Mouse (Mus musculus): ENCODE data around the gene Peg10. TPM values are rescaled to one million over a fixed set of nuclear protein-coding genes. Genes with fewer than 3 reads are reported as not detected.

The Peg10 gene
- polyA plus RNA-seq, 1 experiment from 2014 or later, result 14.8 TPM

GRCm38 (mm10) chr6:4740511-4740910 is 6.6 kb upstream of the Peg10 start:
- Histone ChIP-seq H3K27me3 (ENCODE audit: control insufficient read depth, insufficient read depth, low read length) (no peaks in the 10 kb centered on the region), H3K27ac (ENCODE audit: low read depth, low read length) (no peak overlapping the region), H3K9ac (ENCODE audit: low read length) (no peak overlapping the region), H3K4me3 (ENCODE audit: low read depth, low read length) (no peak overlapping the region), H3K36me3 (ENCODE audit: control insufficient read depth, insufficient read depth, low read length) (no peaks in the 10 kb centered on the region), H3K4me2 (ENCODE audit: low read depth) (no peak overlapping the region), H3K4me1 (ENCODE audit: control insufficient read depth, insufficient read depth, low read length) (peaks cover 17% of the 10 kb centered on the region), H3K9me3 (ENCODE audit: control insufficient read depth, low read length) (no peaks in the 10 kb centered on the region)
- peak; percentile 23 for DNase-seq (ENCODE audit: low spot score)
- ATAC-seq (ENCODE audit: insufficient read depth, low FRiP score, low TSS enrichment), result no peak
- 31% methylated on average over 6 of the region's 6 CpGs for WGBS

- 51% methylated on average over 22 of the region's 22 CpGs for WGBS
- DNase-seq (ENCODE audit: low spot score) (peak; percentile 33), ATAC-seq (ENCODE audit: insufficient read depth, low FRiP score, low TSS enrichment) (no peak)
- Histone ChIP-seq H3K9ac (ENCODE audit: low read length) (peak overlapping the region; percentile 76), H3K27ac (ENCODE audit: low read depth, low read length) (peak overlapping the region; percentile 77), H3K4me2 (ENCODE audit: low read depth) (peak overlapping the region; percentile 63), H3K4me3 (ENCODE audit: low read depth, low read length) (peak overlapping the region; percentile 54), H3K27me3 (ENCODE audit: control insufficient read depth, insufficient read depth, low read length) (no peaks in the 10 kb centered on the region), H3K36me3 (ENCODE audit: control insufficient read depth, insufficient read depth, low read length) (no peaks in the 10 kb centered on the region), H3K9me3 (ENCODE audit: control insufficient read depth, low read length) (peaks cover 7% of the 10 kb centered on the region; the same call in 1 of the 2 replicates), H3K4me1 (ENCODE audit: control insufficient read depth, insufficient read depth, low read length) (no peaks in the 10 kb centered on the region)
These were observed 940 bp upstream of the Peg10 start for GRCm38 (mm10) chr6:4746036-4746695.

GRCm38 (mm10) chr6:4747677-4748505 is 785 bp downstream of the Peg10 start:
- Histone ChIP-seq H3K4me1 (ENCODE audit: control insufficient read depth, insufficient read depth, low read length) (no peaks in the 10 kb centered on the region), H3K9me3 (ENCODE audit: control insufficient read depth, low read length) (peaks cover 7% of the 10 kb centered on the region; the same call in 1 of the 2 replicates), H3K27me3 (ENCODE audit: control insufficient read depth, insufficient read depth, low read length) (no peaks in the 10 kb centered on the region), H3K36me3 (ENCODE audit: control insufficient read depth, insufficient read depth, low read length) (no peaks in the 10 kb centered on the region), H3K9ac (ENCODE audit: low read length) (peak overlapping the region; percentile 44), H3K4me3 (ENCODE audit: low read depth, low read length) (peak overlapping the region; percentile 54), H3K27ac (ENCODE audit: low read depth, low read length) (peak overlapping the region; percentile 39; the same call in 1 of the 2 replicates), H3K4me2 (ENCODE audit: low read depth) (peak overlapping the region; percentile 63)
- 0 out of 2 replicates have a peak, but pooled peaks have one; percentile 15 for ATAC-seq (ENCODE audit: insufficient read depth, low FRiP score, low TSS enrichment)
- peak; percentile 78 for DNase-seq (ENCODE audit: low spot score)
- 47% methylated on average over 71 of the region's 71 CpGs for WGBS

- Histone ChIP-seq H3K4me3 (ENCODE audit: low read depth, low read length) (peak overlapping the region; percentile 54), H3K4me2 (ENCODE audit: low read depth) (peak overlapping the region; percentile 63), H3K4me1 (ENCODE audit: control insufficient read depth, insufficient read depth, low read length) (no peaks in the 10 kb centered on the region), H3K27ac (ENCODE audit: low read depth, low read length) (no peak overlapping the region), H3K36me3 (ENCODE audit: control insufficient read depth, insufficient read depth, low read length) (no peaks in the 10 kb centered on the region), H3K27me3 (ENCODE audit: control insufficient read depth, insufficient read depth, low read length) (no peaks in the 10 kb centered on the region), H3K9me3 (ENCODE audit: control insufficient read depth, low read length) (peaks cover 7% of the 10 kb centered on the region; the same call in 1 of the 2 replicates), H3K9ac (ENCODE audit: low read length) (peak overlapping the region; percentile 6; the same call in 1 of the 2 replicates)
- ATAC-seq (ENCODE audit: insufficient read depth, low FRiP score, low TSS enrichment), result 0 out of 2 replicates have a peak, but pooled peaks have one; percentile 8
- DNase-seq (ENCODE audit: low spot score), result peak; percentile 61
- WGBS, result 52% methylated on average over 15 of the region's 15 CpGs
These were observed 1.4 kb downstream of the Peg10 start for GRCm38 (mm10) chr6:4748506-4748961.

GRCm38 (mm10) chr6:4749091-4749490 is 2.0 kb downstream of the Peg10 start:
- H3K27ac ChIP-seq (ENCODE audit: low read depth, low read length), result no peak overlapping the region
- ATAC-seq (ENCODE audit: insufficient read depth, low FRiP score, low TSS enrichment), result peak; percentile 86
- DNase-seq (ENCODE audit: low spot score), result peak; percentile 94
- WGBS, result 44% methylated on average over 22 of the region's 22 CpGs
- H3K9ac ChIP-seq (ENCODE audit: low read length), result no peak overlapping the region
- H3K4me1 ChIP-seq (ENCODE audit: control insufficient read depth, insufficient read depth, low read length), result no peaks in the 10 kb centered on the region
- no peaks in the 10 kb centered on the region for H3K36me3 ChIP-seq (ENCODE audit: control insufficient read depth, insufficient read depth, low read length)
- H3K4me3 ChIP-seq (ENCODE audit: low read depth, low read length), result peak overlapping the region; percentile 54
- H3K27me3 ChIP-seq (ENCODE audit: control insufficient read depth, insufficient read depth, low read length), result no peaks in the 10 kb centered on the region
- peaks cover 7% of the 10 kb centered on the region; the same call in 1 of the 2 replicates for H3K9me3 ChIP-seq (ENCODE audit: control insufficient read depth, low read length)
- H3K4me2 ChIP-seq (ENCODE audit: low read depth), result peak overlapping the region; percentile 63

- Histone ChIP-seq H3K9me3 (ENCODE audit: control insufficient read depth, low read length) (peaks cover 10% of the 10 kb centered on the region; the same call in 1 of the 2 replicates), H3K27ac (ENCODE audit: low read depth, low read length) (no peak overlapping the region), H3K36me3 (ENCODE audit: control insufficient read depth, insufficient read depth, low read length) (peaks cover 6% of the 10 kb centered on the region), H3K4me1 (ENCODE audit: control insufficient read depth, insufficient read depth, low read length) (no peaks in the 10 kb centered on the region), H3K27me3 (ENCODE audit: control insufficient read depth, insufficient read depth, low read length) (no peaks in the 10 kb centered on the region), H3K9ac (ENCODE audit: low read length) (no peak overlapping the region), H3K4me3 (ENCODE audit: low read depth, low read length) (no peak overlapping the region), H3K4me2 (ENCODE audit: low read depth) (no peak overlapping the region)
- 81% methylated on average over 4 of the region's 4 CpGs for WGBS
- ATAC-seq (ENCODE audit: insufficient read depth, low FRiP score, low TSS enrichment) (no peak), DNase-seq (ENCODE audit: low spot score) (no peak)
These were observed 4.2 kb downstream of the Peg10 start for GRCm38 (mm10) chr6:4751355-4751754.

GRCm38 (mm10) chr6:4754286-4754685 is 7.2 kb downstream of the Peg10 start:
- DNase-seq (ENCODE audit: low spot score) (no peak), ATAC-seq (ENCODE audit: insufficient read depth, low FRiP score, low TSS enrichment) (no peak)
- Histone ChIP-seq H3K4me2 (ENCODE audit: low read depth) (no peak overlapping the region), H3K4me1 (ENCODE audit: control insufficient read depth, insufficient read depth, low read length) (no peaks in the 10 kb centered on the region), H3K27me3 (ENCODE audit: control insufficient read depth, insufficient read depth, low read length) (no peaks in the 10 kb centered on the region), H3K36me3 (ENCODE audit: control insufficient read depth, insufficient read depth, low read length) (peaks cover 8% of the 10 kb centered on the region), H3K27ac (ENCODE audit: low read depth, low read length) (no peak overlapping the region), H3K9me3 (ENCODE audit: control insufficient read depth, low read length) (peaks cover 2% of the 10 kb centered on the region; the same call in 1 of the 2 replicates), H3K9ac (ENCODE audit: low read length) (no peak overlapping the region), H3K4me3 (ENCODE audit: low read depth, low read length) (no peak overlapping the region)
- 95% methylated on average over 10 of the region's 10 CpGs for WGBS

- Histone ChIP-seq H3K4me2 (ENCODE audit: low read depth) (no peak overlapping the region), H3K4me1 (ENCODE audit: control insufficient read depth, insufficient read depth, low read length) (no peaks in the 10 kb centered on the region), H3K36me3 (ENCODE audit: control insufficient read depth, insufficient read depth, low read length) (peaks cover 8% of the 10 kb centered on the region), H3K9ac (ENCODE audit: low read length) (no peak overlapping the region), H3K4me3 (ENCODE audit: low read depth, low read length) (no peak overlapping the region), H3K9me3 (ENCODE audit: control insufficient read depth, low read length) (peaks cover 2% of the 10 kb centered on the region; the same call in 1 of the 2 replicates), H3K27me3 (ENCODE audit: control insufficient read depth, insufficient read depth, low read length) (no peaks in the 10 kb centered on the region), H3K27ac (ENCODE audit: low read depth, low read length) (no peak overlapping the region)
- 94% methylated on average over 16 of the region's 16 CpGs for WGBS
- ATAC-seq (ENCODE audit: insufficient read depth, low FRiP score, low TSS enrichment) (no peak), DNase-seq (ENCODE audit: low spot score) (no peak)
These were observed 7.8 kb downstream of the Peg10 start for GRCm38 (mm10) chr6:4754886-4755285.
